Mouse (Mus musculus) left cerebral cortex, adult 9 months (tissue): ENCODE results near the gene Nectin3.
A peak's percentile ranks its signal among the peaks of the same experiment; 100 is the strongest.
"Not testable (repeated sequence)": the region's sequence is repeated elsewhere in the genome, so short reads cannot be mapped to it uniquely, and the experiment has no call there.

Experiments
- DNase-seq, 2 experiments: peaks; one replicate each; pipeline ENCODE4 v3.0.0; 2022; ENCODE audit warnings: low spot score in 2 of 2

Nectin3 gene

GRCm38 (mm10) chr16:46416177-46416576, 82.1 kb downstream of the Nectin3 start:
- DNase-seq, result no peak

DNA sequence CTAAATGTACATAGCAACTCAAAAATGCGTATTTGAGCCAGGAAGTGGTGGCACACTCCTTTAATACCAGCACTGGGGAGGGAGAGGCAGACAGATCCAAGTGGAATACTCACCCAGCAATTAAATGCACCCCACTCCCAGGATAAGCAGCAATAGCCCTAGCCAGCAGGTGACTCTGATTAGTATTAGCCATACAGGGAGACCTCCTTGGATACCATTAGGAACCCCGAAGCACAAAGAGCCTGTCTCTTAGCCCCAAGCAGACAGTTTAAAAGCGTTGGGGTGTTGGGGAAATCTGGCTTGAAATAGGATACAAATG, 87.6 kb downstream of the Nectin3 start:
- DNase-seq, result no peak

GRCm38 (mm10) chr16:46410053-46410738, 88.1 kb downstream of the Nectin3 start:
- DNase-seq, result peak in 1 of 2 experiments; percentile 30

- DNase-seq, result no peak
Observed at GRCm38 (mm10) chr16:46407997-46408396, 90.3 kb downstream of the Nectin3 start.

- no peak for DNase-seq
Observed at GRCm38 (mm10) chr16:46406844-46407639, 91.3 kb downstream of the Nectin3 start.

DNA sequence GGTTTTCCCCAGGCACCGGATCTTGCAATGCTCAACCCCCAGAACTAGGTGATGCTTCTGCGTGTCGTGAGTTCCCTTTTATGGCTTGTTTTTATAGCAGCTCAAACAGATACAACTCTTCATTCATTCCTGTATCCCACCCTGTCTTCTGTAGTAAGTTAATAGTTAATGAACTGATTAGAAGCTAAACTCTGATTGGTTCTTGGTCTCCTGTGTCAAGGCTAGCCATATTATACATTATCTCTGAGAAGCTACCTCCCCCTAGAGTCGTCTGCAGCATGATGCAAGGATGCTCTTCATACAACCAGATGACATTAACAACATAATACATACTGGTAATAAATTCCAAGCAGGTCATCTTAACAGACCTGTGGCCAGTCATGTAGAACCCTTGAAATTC, 100.4 kb downstream of the Nectin3 start:
- no peak for DNase-seq

- DNase-seq, result no peak
Observed at GRCm38 (mm10) chr16:46389415-46390033, 108.8 kb downstream of the Nectin3 start.

DNA sequence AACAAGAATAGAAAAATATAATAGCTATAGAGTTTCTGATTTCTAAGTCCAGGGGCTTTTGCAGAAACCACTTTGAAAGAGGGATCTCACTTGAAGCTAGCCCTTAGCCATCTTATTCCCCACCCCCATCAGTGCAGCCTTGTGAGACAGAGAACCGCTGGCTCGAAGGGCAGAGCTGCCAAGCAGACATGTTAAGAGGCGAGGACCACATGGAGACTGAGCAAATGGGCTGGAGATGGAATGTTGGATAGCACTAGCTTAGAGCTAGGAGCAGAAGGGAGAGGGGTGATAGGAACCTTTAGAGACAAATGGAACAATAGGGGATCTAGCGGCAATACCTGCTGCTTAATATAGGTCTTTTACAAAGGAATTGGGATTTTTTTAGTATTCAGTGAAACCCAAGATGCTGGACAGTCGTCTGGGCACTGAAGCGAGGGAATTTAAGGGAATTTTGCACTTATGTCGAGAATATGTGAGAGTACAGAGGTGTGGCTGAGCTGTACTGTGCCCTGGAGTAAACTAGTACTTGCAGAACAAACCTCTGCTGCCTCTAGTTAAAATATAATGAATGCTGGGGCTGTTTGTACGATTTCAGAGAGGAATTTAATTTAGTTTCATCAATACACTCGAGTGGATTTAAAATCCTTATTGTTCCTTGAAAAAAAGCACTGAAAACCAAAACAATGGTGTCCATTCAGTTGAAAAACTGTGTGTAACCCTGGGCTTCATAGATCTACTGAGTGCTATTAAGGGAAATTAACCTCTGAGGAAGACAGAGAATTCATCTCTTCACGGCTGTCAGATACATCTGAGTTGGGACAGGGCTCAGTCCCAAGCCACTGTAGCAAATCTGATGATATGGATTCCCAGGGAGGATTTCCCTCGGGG, 109.6 kb downstream of the Nectin3 start:
- no peak for DNase-seq

DNA sequence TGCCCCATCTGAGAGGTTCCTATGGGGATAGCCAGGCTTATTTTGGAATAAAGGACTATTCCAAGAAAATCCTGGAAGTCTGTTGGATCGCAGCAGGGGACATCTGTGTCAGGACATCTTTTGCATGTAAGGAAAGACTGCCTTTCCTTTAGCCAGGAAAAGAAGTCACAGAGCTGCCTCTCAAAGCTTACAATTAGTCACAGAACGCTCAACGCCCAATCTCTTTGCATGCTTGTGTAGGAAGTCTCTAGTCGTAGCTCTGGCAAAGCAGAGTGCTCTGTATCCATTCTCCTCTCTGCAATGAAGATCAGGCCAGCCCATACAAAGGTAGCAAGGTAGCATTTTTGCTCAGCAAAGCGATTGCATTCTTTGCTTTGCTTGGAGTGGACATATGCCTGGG, 114.0 kb downstream of the Nectin3 start:
- DNase-seq, result no peak

DNA sequence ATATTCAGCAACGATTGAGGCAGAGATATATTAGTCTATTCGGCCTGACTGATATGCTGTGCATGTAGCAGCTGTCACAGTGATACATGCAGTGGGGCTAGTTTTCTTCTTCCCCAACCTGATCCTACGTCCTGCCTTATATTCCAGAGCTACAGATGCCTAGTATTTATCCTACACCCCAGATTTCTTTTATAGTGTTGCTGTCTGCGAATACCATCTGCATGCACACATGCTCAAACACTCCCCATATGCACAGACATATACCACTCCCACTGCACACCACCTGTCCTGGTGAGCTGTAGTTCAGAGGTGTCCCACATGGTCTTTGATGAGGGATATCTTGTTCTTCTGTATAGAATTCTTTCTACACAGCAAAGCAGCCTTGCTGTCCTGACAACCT, 115.0 kb downstream of the Nectin3 start:
- peak; percentile 19 to 54 for DNase-seq

- DNase-seq, result no peak
Observed at GRCm38 (mm10) chr16:46376575-46376974, 121.8 kb downstream of the Nectin3 start.

DNA sequence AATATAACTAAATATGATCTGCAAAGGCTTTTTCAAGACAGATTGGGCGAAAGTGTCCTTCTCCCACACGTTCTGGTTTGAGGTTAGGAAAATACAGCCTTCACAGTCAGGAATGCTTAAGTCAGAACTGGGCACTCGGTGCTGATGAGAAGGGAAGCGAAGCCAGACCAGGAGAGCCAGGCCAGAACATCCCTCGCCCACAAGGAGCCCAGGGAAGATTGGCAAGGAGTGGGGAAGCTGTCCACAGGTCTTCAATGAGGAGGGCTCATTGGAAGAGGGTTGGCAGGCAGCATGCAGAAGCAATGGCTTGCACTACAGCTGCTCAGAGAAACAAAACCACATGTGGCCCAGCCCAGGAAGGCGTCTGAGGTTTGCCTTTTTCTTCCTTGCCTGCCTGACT, 136.3 kb downstream of the Nectin3 start:
- DNase-seq, result no peak

GRCm38 (mm10) chr16:46357658-46358057, 140.7 kb downstream of the Nectin3 start:
- DNase-seq, result not testable (repeated sequence)

- DNase-seq, result no peak
Observed at GRCm38 (mm10) chr16:46356663-46357062, 141.7 kb downstream of the Nectin3 start.
